Mouse (Mus musculus) intestine, embryonic 15.5 days (tissue): ENCODE results near the gene Gm21973. TPM values are rescaled to one million over a fixed set of nuclear protein-coding genes. Genes with fewer than 3 reads are reported as not detected.

Experiments
- ATAC-seq: fragments of 200-750 bp; cut with Nextera tagmentation; 2 replicates; pipeline ENCODE4 v1.8.0; 2017; ENCODE audit warnings: moderate TSS enrichment, moderate library complexity
- H3K27ac ChIP-seq: fragments of 300-500 bp; sonication (generic); 2 replicates; pipeline ENCODE4 v1.5.1; 2015; ENCODE audit warnings: mild to moderate bottlenecking, inconsistent platforms
- H3K27me3 ChIP-seq: fragments of 300-500 bp; sonication (generic); replicated peaks from 2 replicates; pipeline ENCODE4 v1.6.1; 2015; ENCODE audit warnings: inconsistent platforms
- H3K36me3 ChIP-seq: fragments of 300-500 bp; sonication (generic); 2 replicates; pipeline ENCODE4 v1.6.1; 2015; ENCODE audit warnings: inconsistent platforms
- H3K4me1 ChIP-seq: fragments of 300-500 bp; sonication (generic); replicated peaks from 2 replicates; pipeline ENCODE4 v1.6.1; 2015; ENCODE audit warnings: inconsistent platforms
- H3K4me2 ChIP-seq: fragments of 300-500 bp; sonication (generic); replicated peaks from 2 replicates; pipeline ENCODE4 v1.6.1; 2015; ENCODE audit warnings: mild to moderate bottlenecking, inconsistent platforms
- H3K4me3 ChIP-seq: fragments of 300-500 bp; sonication (generic); replicated peaks from 2 replicates; pipeline ENCODE4 v1.5.1; 2015; ENCODE audit warnings: inconsistent platforms
- H3K9ac ChIP-seq: fragments of 300-500 bp; sonication (generic); 2 replicates; pipeline ENCODE4 v1.6.1; 2015; ENCODE audit warnings: inconsistent platforms
- H3K9me3 ChIP-seq: fragments of 300-500 bp; sonication (generic); 2 replicates; pipeline ENCODE4 v1.6.1; 2016; ENCODE audit warnings: inconsistent platforms
- WGBS: fragments of 180-500 bp; shearing (Covaris S2); methylation state at CpG from one replicate; pipeline ENCODE4 v1.1.7; 2015; 5-methylcytosine and 5-hydroxymethylcytosine counted together
- polyA plus RNA-seq: library from polyadenylated mRNA; unstranded; fragments of >200 nt; fragmentation: Nextera tagmentation; extraction: Ambion mirVana; gene quantifications from 2 replicates; pipeline ENCODE4 v1.2.1, GENCODE M21; 2015

The Gm21973 gene
- polyA plus RNA-seq, 1 experiment from 2014 or later, result not detected

GRCm38 (mm10) chr15:10413656-10414055, 88.5 kb downstream of the Gm21973 start:
- no peak overlapping the region for H3K4me3 ChIP-seq
- no peaks in the 10 kb centered on the region for H3K36me3 ChIP-seq
- no peak for ATAC-seq
- no peak overlapping the region for H3K27ac ChIP-seq
- no peaks in the 10 kb centered on the region for H3K9me3 ChIP-seq
- H3K4me2 ChIP-seq, result no peak overlapping the region
- H3K4me1 ChIP-seq, result no peaks in the 10 kb centered on the region
- 87% methylated on average over 6 of the region's 6 CpGs for WGBS
- no peaks in the 10 kb centered on the region for H3K27me3 ChIP-seq
- no peak overlapping the region for H3K9ac ChIP-seq

DNA sequence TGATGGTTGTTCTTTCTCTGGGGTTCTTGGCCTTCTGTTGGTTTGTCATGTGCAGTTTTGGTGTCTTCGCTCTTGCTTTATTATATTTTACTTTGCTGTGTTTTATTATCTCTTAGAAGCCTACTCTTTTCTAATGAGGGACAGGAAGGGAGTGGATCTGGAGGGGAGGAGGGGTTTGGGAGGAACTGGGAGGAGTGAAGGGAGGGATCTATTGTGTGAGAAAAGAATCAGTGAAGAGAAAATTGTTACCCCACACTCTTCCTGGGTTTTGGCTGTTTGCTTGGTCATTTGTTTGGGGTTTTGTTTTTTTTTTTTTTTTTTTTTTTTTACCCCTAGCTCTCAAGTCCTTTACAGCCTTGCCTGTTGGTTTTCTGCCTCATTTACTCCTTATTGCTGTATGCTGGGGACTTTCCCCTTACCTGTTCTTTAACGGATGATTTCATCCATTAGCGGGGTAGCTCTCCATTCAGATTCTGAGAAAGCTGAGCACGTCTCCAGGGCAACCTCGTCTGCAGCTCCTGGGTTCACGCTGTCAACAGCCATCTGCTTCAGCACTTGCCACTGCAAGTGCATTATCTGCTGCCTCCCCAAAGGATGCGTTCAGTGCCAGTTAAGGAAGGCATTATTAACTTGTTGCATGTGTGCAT, 96.1 kb downstream of the Gm21973 start:
- no peaks in the 10 kb centered on the region for H3K9me3 ChIP-seq
- no peak overlapping the region for H3K9ac ChIP-seq
- H3K4me3 ChIP-seq, result no peak overlapping the region
- no peak overlapping the region for H3K27ac ChIP-seq
- no peaks in the 10 kb centered on the region for H3K27me3 ChIP-seq
- 43% methylated on average over 7 of the region's 7 CpGs for WGBS
- no peaks in the 10 kb centered on the region for H3K36me3 ChIP-seq
- no peak for ATAC-seq
- no peaks in the 10 kb centered on the region for H3K4me1 ChIP-seq
- no peak overlapping the region for H3K4me2 ChIP-seq

GRCm38 (mm10) chr15:10421785-10422144, 96.6 kb downstream of the Gm21973 start:
- no peak overlapping the region for H3K27ac ChIP-seq
- no peak for ATAC-seq
- H3K4me3 ChIP-seq, result no peak overlapping the region
- H3K9ac ChIP-seq, result no peak overlapping the region
- WGBS, result 63% methylated on average over 1 of the region's 1 CpGs
- no peaks in the 10 kb centered on the region for H3K27me3 ChIP-seq
- H3K4me1 ChIP-seq, result no peaks in the 10 kb centered on the region
- H3K36me3 ChIP-seq, result no peaks in the 10 kb centered on the region
- no peaks in the 10 kb centered on the region for H3K9me3 ChIP-seq
- H3K4me2 ChIP-seq, result no peak overlapping the region

Other genes starting within 250 kb of the Gm21973 start
- gene Prlr, start 148.1 kb upstream of the Gm21973 start, polyA plus RNA-seq, result 31.4 and 34.8 TPM in 2 replicates
- 0.11 and 0.46 TPM in 2 replicates for gene Agxt2, start 33.2 kb downstream of the Gm21973 start, polyA plus RNA-seq
- gene Dnajc21, start 145.1 kb downstream of the Gm21973 start, polyA plus RNA-seq, result 11.4 and 13.3 TPM in 2 replicates
- 94.7 and 127 TPM in 2 replicates for gene Brix1, start 160.6 kb downstream of the Gm21973 start, polyA plus RNA-seq
- 25.6 and 26.6 TPM in 2 replicates for gene Rad1, start 160.6 kb downstream of the Gm21973 start, polyA plus RNA-seq
- not detected in 2 replicates for gene Ttc23l, start 233.3 kb downstream of the Gm21973 start, polyA plus RNA-seq